Mouse (Mus musculus) heart, postnatal 0 days (tissue): ENCODE results near the gene Ranbp9. TPM values are rescaled to one million over a fixed set of nuclear protein-coding genes. Genes with fewer than 3 reads are reported as not detected.
A peak's percentile ranks its signal among the peaks of the same experiment; 100 is the strongest.

Source experiments
- ATAC-seq: fragments of 200-750 bp; cut with Nextera tagmentation; 2 replicates; pipeline ENCODE4 v1.8.0; 2017; ENCODE audit warnings: low read depth, moderate number of reproducible peaks, moderate library complexity; ENCODE audit not compliant: insufficient read depth
- DNase-seq: peaks from one replicate; pipeline ENCODE4 v3.0.0-alpha.2; 2016; ENCODE audit warnings: low spot score
- H3K27ac ChIP-seq: fragments of 300-500 bp; sonication (generic); 2 replicates; pipeline ENCODE4 v1.5.1; 2014; ENCODE audit warnings: low read depth, mild to moderate bottlenecking
- H3K27me3 ChIP-seq: fragments of 300-500 bp; sonication (generic); 2 replicates; pipeline ENCODE4 v1.6.1; 2014; ENCODE audit warnings: low read length, mixed read lengths; ENCODE audit not compliant: control insufficient read depth, insufficient read depth
- H3K36me3 ChIP-seq: fragments of 300-500 bp; sonication (generic); replicated peaks from 2 replicates; pipeline ENCODE4 v1.6.1; 2014; ENCODE audit warnings: low read length, mixed read lengths; ENCODE audit not compliant: control insufficient read depth, insufficient read depth
- H3K4me1 ChIP-seq: fragments of 300-500 bp; sonication (generic); 2 replicates; pipeline ENCODE4 v1.6.1; 2014; ENCODE audit warnings: antibody characterized with exemption; ENCODE audit not compliant: control insufficient read depth, insufficient read depth
- H3K4me2 ChIP-seq: fragments of 300-500 bp; sonication (generic); 2 replicates; pipeline ENCODE4 v1.6.1; 2014; ENCODE audit warnings: low read depth, mild to moderate bottlenecking, low read length, moderate library complexity
- H3K4me3 ChIP-seq: fragments of 300-500 bp; sonication (generic); 2 replicates; pipeline ENCODE4 v1.5.1; 2014; ENCODE audit warnings: low read depth, low read length
- H3K9ac ChIP-seq: fragments of 300-500 bp; sonication (generic); replicated peaks from 2 replicates; pipeline ENCODE4 v1.6.1; 2014; ENCODE audit warnings: low read depth, low read length, mixed read lengths
- H3K9me3 ChIP-seq: fragments of 300-500 bp; sonication (generic); replicated peaks from 2 replicates; pipeline ENCODE4 v1.6.1; 2016; ENCODE audit warnings: low read length; ENCODE audit not compliant: control insufficient read depth
- CTCF ChIP-seq: IDR thresholded peaks from 2 replicates; pipeline ENCODE4 v1.5.1; 2016; ENCODE audit warnings: antibody characterized with exemption, control low read depth, low read depth
- EP300 ChIP-seq: IDR thresholded peaks from 2 replicates; pipeline ENCODE4 v1.6.1; 2016; ENCODE audit warnings: antibody characterized with exemption, low read depth
- WGBS: fragments of 180-500 bp; shearing (Covaris S2); extraction: QIAGEN DNeasy Blood & Tissue Kit; methylation state at CpG from one replicate; pipeline ENCODE4 v1.1.7; 2014; 5-methylcytosine and 5-hydroxymethylcytosine counted together
- polyA plus RNA-seq: library from polyadenylated mRNA; unstranded; fragments of >200 nt; fragmentation: Nextera tagmentation; extraction: Ambion mirVana; gene quantifications from 2 replicates; pipeline ENCODE4 v1.2.1, GENCODE M21; 2015
- total RNA-seq: library from RNA; depleted of rRNA; stranded (reverse); fragments of >200 nt; gene quantifications from 2 replicates; pipeline ENCODE4 v1.2.3, GENCODE M21; 2014; ENCODE audit warnings: low replicate concordance

Gene Ranbp9
- total and polyA plus RNA-seq, 2 experiments from 2014 or later: 6.7 to 42.5 TPM

GRCm38 (mm10) chr13:43464605-43465004, 16.5 kb downstream of the Ranbp9 start:
- no peak overlapping the region for H3K9ac ChIP-seq
- H3K4me3 ChIP-seq: no peak overlapping the region
- H3K36me3 ChIP-seq: peaks cover 9% of the 10 kb centered on the region; the same call in 1 of the 2 replicates
- no peak for TF ChIP-seq CTCF
- H3K9me3 ChIP-seq: no peaks in the 10 kb centered on the region
- no peak for DNase-seq
- WGBS: 97% methylated on average over 2 of the region's 2 CpGs
- no peak overlapping the region for H3K4me2 ChIP-seq
- no peaks in the 10 kb centered on the region; the same call in 1 of the 2 replicates for H3K4me1 ChIP-seq
- no peak for ATAC-seq
- no peak overlapping the region for H3K27ac ChIP-seq
- H3K27me3 ChIP-seq: no peaks in the 10 kb centered on the region

GRCm38 (mm10) chr13:43457161-43457560, 23.9 kb downstream of the Ranbp9 start:
- Histone ChIP-seq H3K4me2 (no peak overlapping the region), H3K36me3 (peaks cover 3% of the 10 kb centered on the region; the same call in 1 of the 2 replicates), H3K9me3 (no peaks in the 10 kb centered on the region), H3K27ac (no peak overlapping the region), H3K4me1 (peaks cover 26% of the 10 kb centered on the region), H3K9ac (no peak overlapping the region), H3K4me3 (no peak overlapping the region), H3K27me3 (no peaks in the 10 kb centered on the region)
- 32% methylated on average over 1 of the region's 1 CpGs for WGBS
- TF ChIP-seq CTCF (0 out of 2 replicates have a peak, but pooled peaks have one; percentile 3), EP300 (no peak)
- DNase-seq (no peak), ATAC-seq (no peak)

- no peak overlapping the region for H3K4me3 ChIP-seq
- ATAC-seq: no peak
- H3K36me3 ChIP-seq: no peaks in the 10 kb centered on the region
- no peaks in the 10 kb centered on the region for H3K9me3 ChIP-seq
- DNase-seq: no peak
- no peaks in the 10 kb centered on the region for H3K27me3 ChIP-seq
- WGBS: 82% methylated on average over 7 of the region's 7 CpGs
- H3K9ac ChIP-seq: no peak overlapping the region
- H3K4me2 ChIP-seq: no peak overlapping the region
- H3K4me1 ChIP-seq: peaks cover 27% of the 10 kb centered on the region
- H3K27ac ChIP-seq: no peak overlapping the region
- TF ChIP-seq CTCF (no peak), EP300 (no peak)
These were observed 26.7 kb downstream of the Ranbp9 start for GRCm38 (mm10) chr13:43454431-43454830.

GRCm38 (mm10) chr13:43452843-43453605, 28.1 kb downstream of the Ranbp9 start:
- WGBS: 48% methylated on average over 7 of the region's 7 CpGs
- peak overlapping the region; percentile 56 for H3K27ac ChIP-seq
- peaks cover 27% of the 10 kb centered on the region for H3K4me1 ChIP-seq
- no peaks in the 10 kb centered on the region for H3K36me3 ChIP-seq
- TF ChIP-seq CTCF (no peak), EP300 (no peak)
- no peaks in the 10 kb centered on the region for H3K27me3 ChIP-seq
- H3K4me2 ChIP-seq: peak overlapping the region; percentile 39; the same call in 1 of the 2 replicates
- no peak overlapping the region for H3K9ac ChIP-seq
- no peaks in the 10 kb centered on the region for H3K9me3 ChIP-seq
- no peak for ATAC-seq
- DNase-seq: no peak
- H3K4me3 ChIP-seq: no peak overlapping the region

DNA sequence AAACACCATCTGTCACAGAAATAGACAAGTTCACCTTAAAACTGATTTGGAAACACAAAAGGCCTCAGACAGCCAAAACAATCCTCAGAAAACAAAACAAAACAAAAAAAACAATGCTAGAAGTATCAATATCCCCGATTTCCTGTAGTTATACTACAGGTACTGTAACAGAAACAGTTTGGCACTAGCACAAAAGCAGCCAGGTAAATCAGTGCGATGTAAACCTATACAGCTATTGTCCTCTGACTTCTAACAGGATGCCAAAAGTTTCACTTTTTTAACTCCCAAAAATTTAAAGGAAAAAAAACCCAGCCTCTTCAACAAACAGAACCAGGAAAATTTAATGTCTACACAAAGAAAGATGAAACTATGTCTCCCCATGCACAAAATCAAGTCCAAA, 28.9 kb downstream of the Ranbp9 start:
- H3K27ac ChIP-seq: no peak overlapping the region
- no peak for ATAC-seq
- no peak overlapping the region for H3K4me3 ChIP-seq
- H3K4me1 ChIP-seq: peaks cover 33% of the 10 kb centered on the region
- no peak overlapping the region for H3K9ac ChIP-seq
- H3K4me2 ChIP-seq: no peak overlapping the region
- no peak for DNase-seq
- no peaks in the 10 kb centered on the region for H3K27me3 ChIP-seq
- 68% methylated on average over 2 of the region's 2 CpGs for WGBS
- no peaks in the 10 kb centered on the region for H3K36me3 ChIP-seq
- no peak for TF ChIP-seq EP300
- TF ChIP-seq CTCF: no peak
- H3K9me3 ChIP-seq: no peaks in the 10 kb centered on the region

DNA sequence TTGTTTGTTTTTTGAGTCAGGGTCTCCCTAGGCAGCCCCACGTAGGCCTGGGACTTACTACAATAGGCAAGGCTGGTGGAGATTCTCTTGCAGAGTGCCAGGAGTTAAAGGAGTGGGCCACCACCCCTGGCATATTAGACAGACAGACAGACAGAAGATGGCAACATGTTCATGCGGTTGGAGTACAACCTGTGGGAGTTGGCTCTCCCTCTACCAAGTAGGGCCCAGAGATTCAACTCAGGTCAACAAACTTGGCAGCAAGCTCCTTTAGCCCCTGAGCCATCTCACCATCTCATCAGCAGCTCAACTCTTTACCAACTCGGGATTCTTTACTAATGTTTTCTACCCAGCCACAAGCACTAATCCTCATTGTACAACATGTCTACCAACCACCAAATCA, 30.4 kb downstream of the Ranbp9 start:
- 78% methylated on average over 3 of the region's 3 CpGs for WGBS
- Histone ChIP-seq H3K9me3 (no peaks in the 10 kb centered on the region), H3K4me1 (peaks cover 37% of the 10 kb centered on the region), H3K9ac (no peak overlapping the region), H3K4me3 (no peak overlapping the region), H3K27ac (no peak overlapping the region), H3K27me3 (no peaks in the 10 kb centered on the region), H3K36me3 (no peaks in the 10 kb centered on the region), H3K4me2 (no peak overlapping the region)
- TF ChIP-seq EP300 (no peak), CTCF (no peak)
- no peak for DNase-seq
- no peak for ATAC-seq
